Mouse (Mus musculus) granulocyte monocyte progenitor cell, adult 5-6 weeks (primary cell): Measurements from ENCODE around the gene Chst14. TPM values are rescaled to one million over a fixed set of nuclear protein-coding genes. Genes with fewer than 3 reads are reported as not detected.
A peak's percentile ranks its signal among the peaks of the same experiment; 100 is the strongest.

ENCODE experiments used
- ATAC-seq: replicated peaks from 2 replicates; pipeline ENCODE4 v1.8.0; 2016; ENCODE audit warnings: mild to moderate bottlenecking, moderate TSS enrichment, inconsistent platforms; ENCODE audit not compliant: poor library complexity, severe bottlenecking
- total RNA-seq, 2 experiments: library from RNA; stranded (forward) in 1 of 2; stranded (reverse) in 1 of 2; fragments of 200-712, 200-1000 nt in 1 of 2; fragments of >200 nt in 1 of 2; fragmentation: Nextera tagmentation in 1 of 2; gene quantifications; 2 replicates each; pipeline ENCODE4 v1.2.3; 2014 to 2017

Gene Chst14
- total RNA-seq (2014; fragmentation: Nextera tagmentation) (8.4 and 11.4 TPM in 2 replicates), total RNA-seq (2017) (1.4 and 1.5 TPM in 2 replicates)

- peak; percentile 92 for ATAC-seq
These were observed at the start of gene Chst14 for GRCm38 (mm10) chr2:118926361-118926997. Chst14 (plus strand) TSS chr2:118926496.

GRCm38 (mm10) chr2:118881019-118881418 is 45.3 kb upstream of the Chst14 start:
- no peak for ATAC-seq

DNA sequence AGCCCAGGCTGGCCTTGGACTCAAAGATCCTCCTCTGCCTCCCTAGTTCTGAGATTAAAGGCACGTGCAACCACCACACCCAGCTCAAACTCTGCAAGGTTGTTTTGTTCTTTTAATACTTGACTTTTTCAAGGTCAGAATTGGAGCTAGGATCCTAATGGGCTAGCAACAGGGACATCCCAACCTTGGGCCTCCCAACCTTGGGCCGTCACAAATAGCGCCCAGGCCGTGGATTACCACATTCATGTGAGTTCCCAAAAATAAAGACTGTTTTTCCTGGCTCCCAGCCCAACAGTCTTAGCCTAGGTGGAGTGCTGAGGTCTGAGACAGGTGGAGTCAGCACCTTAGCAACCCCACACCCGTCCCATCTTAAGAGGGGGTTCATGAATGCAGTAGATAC is 44.3 kb upstream of the Chst14 start:
- ATAC-seq: no peak

DNA sequence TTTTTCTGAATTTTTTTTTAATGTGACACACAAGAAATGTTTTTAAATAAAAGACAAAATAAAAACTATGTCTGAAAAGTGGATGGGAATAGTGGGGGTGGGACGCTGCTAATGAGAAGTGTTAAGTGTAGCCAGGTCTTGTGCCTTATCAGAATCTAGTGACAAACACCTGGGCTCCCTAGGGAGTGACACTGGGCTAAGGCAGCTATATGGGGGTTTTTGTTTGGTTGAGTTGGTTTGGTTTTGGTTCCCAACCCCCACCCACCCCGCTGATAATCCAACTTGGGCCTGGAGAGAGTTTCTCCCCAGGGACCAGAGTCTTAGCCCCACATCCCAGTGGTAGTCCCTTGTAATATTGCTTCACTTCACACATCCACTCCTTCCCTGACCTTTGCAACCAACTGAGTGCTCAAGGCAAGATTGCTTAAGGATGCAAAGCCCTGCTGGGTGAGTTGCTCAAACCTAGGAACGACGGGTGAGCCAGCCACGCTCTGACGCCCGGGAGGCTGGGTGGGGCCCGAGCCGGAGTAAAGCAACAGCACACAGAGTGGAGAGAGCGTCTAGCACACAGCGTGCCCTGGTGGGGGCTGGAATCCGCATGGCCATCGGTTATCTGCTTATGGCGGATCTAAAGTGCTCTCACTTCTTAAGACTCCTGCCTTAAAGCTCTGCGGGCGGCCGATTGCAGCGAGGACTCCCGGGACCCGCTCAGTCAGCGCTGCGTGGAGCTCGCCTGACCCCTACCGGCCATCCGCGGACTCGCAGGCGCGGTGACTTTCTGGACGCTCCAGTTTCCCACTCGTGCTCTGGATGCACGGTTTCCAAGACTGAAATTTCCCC is 43.2 kb upstream of the Chst14 start:
- peak; percentile 86 for ATAC-seq

DNA sequence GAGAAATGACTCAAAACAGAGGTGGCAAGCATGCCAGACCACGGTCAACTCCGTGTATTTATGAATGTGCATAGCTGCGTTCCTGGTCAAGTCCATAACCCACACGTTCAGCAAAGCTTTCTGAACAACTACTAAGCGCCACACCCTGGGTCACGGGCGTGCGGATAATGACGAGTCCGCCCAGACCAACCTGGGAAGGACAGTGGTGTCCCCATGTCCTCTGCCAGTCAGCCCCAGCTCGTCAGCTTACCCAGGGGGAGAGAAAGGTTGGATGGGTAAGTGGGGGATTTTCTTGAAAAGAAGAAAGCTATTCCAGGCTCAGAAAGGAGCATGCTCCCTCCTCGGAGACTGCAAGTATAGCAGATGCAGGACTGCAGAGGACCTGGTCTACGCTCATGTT is 38.9 kb upstream of the Chst14 start:
- no peak for ATAC-seq

GRCm38 (mm10) chr2:118887845-118888548 is 38.3 kb upstream of the Chst14 start:
- no peak for ATAC-seq

- ATAC-seq: no peak
These were observed 35.1 kb upstream of the Chst14 start for GRCm38 (mm10) chr2:118891173-118891572.

DNA sequence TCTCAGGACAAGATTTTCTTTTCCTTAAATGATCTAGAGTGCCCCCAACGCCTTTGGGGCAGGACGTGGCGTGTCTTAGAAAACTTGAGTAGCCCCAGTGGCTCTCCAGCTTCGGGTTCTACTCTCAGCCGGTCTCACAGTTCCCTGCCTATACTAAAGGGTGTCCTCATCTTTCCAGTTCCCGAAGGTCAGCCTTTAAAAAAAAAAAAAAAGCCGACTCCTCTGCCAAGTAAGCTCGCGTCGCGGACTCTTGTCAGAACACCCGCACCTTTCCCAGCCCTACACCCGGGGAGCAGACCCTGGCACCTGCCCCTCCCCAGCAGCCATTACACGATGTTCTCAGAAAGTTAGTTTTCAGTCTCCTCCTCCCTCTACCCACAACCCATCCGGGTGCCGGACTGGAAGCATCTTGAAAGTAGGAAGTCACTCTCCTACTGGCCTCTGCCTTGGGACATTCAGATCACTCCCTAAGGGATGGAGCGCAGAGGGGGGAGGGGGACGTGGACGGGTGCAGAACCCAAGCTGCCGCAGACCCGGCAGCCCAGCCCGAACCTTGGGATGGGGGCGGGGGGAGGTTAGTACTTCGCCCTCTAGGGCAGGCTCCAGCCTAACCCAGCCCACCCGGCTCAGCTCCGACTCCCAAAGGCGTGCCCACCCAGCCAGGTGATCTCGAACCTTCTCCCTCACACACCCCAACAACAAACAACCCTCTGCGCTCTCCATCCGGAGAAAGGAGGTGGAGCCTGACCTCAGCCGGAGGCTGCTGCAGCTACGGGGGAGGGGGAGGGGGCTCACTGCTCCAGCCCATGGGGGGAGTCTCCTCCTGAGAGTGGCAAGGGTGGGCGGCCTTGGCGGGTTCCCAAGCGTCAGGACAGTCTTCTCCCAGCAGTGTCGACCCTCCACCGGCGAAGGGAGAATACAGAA is 30.0 kb upstream of the Chst14 start:
- peak; percentile 28 for ATAC-seq

DNA sequence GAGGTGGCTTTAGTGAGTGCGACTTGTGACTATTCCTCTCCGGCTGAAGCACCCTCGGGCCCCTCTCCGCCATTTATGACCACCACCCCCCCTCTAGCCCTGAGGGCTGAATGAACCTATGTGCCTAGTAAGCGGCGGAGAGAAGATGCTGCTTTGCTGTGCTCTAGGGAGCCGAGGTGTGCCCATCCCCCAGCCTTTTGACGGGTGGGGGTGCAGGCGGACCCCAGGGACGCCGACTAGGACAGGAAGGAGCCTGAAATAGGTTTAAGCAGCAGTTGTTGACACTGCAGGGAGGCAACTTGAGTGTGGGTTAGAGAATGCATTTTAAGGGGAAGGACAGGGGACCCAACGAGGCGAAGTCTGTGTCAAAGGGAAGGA is 29.4 kb upstream of the Chst14 start:
- no peak for ATAC-seq

DNA sequence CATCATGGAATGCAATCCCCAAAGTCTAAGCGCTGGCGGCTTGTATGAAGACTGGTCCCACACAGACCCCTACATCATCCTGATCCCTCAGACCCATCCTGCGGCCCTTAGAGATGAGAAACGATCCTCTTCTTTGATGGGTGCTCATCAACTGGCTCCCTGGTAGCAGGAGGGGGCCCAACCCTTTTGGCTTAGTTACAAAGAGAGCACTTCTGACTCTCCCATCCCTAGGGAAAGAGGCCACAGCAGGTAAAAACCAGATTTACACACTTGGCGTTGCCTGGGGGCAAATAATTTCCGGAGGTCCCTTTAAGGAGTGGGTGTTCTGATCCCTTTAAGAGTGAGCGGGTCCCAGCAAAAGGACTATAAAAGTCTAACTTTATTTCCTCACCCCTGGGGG is 28.9 kb upstream of the Chst14 start:
- no peak for ATAC-seq

- no peak for ATAC-seq
These were observed 28.5 kb upstream of the Chst14 start for GRCm38 (mm10) chr2:118897808-118898207.

DNA sequence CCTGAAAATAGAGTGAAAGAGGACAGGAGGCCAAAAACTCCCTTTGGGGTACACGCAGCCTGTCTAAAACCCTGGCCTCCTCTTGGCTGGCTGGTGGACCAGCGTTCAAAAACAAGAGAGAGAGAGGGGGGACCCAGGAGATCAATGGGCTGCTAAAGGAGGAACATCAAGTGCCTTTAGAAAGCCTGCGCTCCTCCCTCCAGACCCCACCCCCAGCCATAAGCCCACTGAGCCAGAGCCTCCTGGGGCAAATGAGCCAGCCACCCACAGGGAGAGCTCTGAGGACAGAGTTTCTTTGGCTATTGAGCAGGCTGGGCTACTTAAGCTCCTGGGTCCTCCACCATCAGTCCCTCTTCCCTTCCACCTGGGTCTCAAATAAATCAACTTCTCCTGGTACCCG is 27.5 kb upstream of the Chst14 start:
- no peak for ATAC-seq

DNA sequence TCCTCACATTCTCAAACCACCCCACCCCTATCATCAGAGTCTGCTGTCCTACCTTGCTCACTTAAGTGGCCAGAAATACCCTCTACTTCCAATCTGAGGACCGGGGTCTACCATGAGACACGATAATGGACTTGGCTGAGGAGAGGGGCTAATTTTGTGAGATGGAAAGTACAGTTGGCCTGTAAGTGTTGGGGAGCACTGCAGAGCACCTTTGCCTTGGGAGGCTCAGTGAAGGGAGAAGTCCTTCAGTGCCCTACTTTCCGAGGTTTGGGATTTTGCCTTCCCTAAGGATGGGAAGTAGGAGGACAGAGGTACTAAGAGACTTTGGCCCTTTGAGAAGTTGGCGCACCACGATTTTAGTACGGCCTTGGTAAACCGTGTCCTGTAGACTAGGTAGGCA is 27.0 kb upstream of the Chst14 start:
- ATAC-seq: no peak

- ATAC-seq: peak; percentile 28
These were observed 26.1 kb upstream of the Chst14 start, which contains the start of gene Bahd1 for GRCm38 (mm10) chr2:118899981-118900825. Bahd1 (plus strand) TSS chr2:118900377.

DNA sequence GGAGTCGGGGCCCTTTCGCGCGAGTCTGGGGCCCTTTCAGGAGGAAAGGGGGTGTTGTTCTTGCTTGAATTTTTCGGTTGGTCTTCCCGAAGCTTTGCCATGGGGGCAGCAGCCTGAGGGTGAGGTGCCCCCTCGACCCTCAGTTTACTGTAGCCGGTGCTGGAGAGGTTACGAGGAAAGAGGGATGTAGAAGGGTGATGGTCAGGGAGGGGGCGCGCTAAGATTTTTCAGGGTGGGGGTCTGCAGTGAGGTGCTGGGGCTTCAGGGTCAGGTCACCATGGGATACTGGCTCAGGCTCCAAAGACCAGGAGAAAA is 25.5 kb upstream of the Chst14 start:
- ATAC-seq: no peak

DNA sequence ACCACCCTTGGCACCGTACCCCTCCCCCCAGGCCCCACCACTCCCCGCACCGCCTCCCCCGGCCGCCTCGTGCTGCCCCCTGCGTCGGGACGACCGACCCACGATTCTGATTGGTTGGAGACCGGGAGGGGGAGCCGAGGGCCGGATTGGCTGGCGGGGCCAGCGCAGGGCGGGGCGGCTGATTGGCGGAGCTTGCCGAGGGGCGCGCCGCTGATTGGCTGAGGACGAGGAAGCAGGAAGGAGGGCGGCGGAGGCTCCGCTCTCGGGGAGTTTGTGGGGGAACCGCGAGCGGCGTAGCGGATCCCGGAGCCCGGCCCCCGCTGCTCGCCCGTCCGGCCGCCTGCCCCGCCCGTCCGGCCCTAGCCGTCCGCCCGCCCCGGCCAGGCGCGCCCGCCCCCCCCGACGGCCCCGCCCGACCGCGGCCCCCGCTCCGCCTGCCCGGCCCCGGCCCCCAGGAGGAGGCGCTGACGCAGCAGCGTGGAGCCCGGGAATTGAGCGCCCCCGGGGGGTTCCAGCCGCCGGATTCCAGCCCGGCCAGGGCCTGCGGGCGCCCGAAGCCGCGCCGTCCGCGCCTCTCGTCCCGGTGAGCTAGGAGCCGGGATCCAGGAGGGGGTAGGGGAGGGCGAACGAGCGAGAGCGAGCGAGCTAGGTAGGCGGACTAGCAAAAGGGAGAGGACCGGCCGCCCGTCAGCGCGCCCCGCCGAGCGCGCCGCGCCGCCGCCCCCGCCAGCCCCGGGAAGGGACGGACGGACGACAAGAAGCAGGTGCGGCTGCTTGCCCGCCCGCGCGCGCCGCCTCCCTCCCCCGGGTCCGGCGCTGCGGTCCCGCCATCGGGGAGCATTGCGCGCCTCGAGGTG is 24.9 kb upstream of the Chst14 start:
- peak; percentile 69 for ATAC-seq

GRCm38 (mm10) chr2:118902051-118903025 is 24.0 kb upstream of the Chst14 start:
- ATAC-seq: peak; percentile 10
